Mouse (Mus musculus): ENCODE data around the gene Mrs2.

DNA sequence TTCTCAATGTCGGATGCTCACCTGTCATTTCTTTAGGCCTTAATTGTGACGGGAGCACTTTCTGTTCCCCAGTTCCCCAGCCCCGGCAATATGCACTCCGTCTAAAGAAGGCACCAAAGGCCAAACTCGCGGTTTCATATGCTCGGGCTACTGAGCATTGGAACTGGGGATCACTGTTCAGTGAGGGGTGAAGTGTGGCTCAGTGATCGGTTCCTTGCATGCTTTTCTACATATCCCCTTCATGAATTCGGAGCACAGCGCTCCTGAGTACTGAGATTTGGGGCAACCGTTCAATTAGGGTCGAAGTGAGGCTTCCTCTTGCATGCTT is 82.4 kb downstream of the Mrs2 start:
- no peak for TF ChIP-seq POLR2A (IDR thresholded peaks at IDR 0.05; ENCODE audit: borderline replicate concordance, extremely low read depth, low read depth, low read length)
- TF ChIP-seq CTCF (IDR thresholded peaks at IDR 0.05; ENCODE audit: insufficient read depth, low read length): no peak
